Mouse (Mus musculus) stomach, embryonic 14.5 days (tissue): ENCODE data around the gene Prrt1. TPM values are rescaled to one million over a fixed set of nuclear protein-coding genes. Genes with fewer than 3 reads are reported as not detected.

ENCODE experiments used
- ATAC-seq: fragments of 200-750 bp; cut with Nextera tagmentation; 2 replicates; pipeline ENCODE4 v1.8.0; 2017; ENCODE audit warnings: low read depth, moderate TSS enrichment; ENCODE audit not compliant: insufficient number of reproducible peaks, insufficient read depth, low FRiP score
- H3K27ac ChIP-seq: fragments of 300-500 bp; sonication (generic); 2 replicates; pipeline ENCODE4 v1.5.1; 2014; ENCODE audit warnings: mild to moderate bottlenecking, low read length, moderate library complexity, mixed read lengths
- H3K27me3 ChIP-seq: fragments of 300-500 bp; sonication (generic); 2 replicates; pipeline ENCODE4 v1.6.1; 2014; ENCODE audit warnings: low read length, control low read depth, mixed read lengths; ENCODE audit not compliant: control insufficient read depth, insufficient read depth
- H3K36me3 ChIP-seq: fragments of 300-500 bp; sonication (generic); 2 replicates; pipeline ENCODE4 v1.6.1; 2014; ENCODE audit warnings: mild to moderate bottlenecking, control low read depth, low read length, moderate library complexity, mixed read lengths; ENCODE audit not compliant: control insufficient read depth, insufficient read depth
- H3K4me1 ChIP-seq: fragments of 300-500 bp; sonication (generic); 2 replicates; pipeline ENCODE4 v1.6.1; 2014; ENCODE audit warnings: low read length, control low read depth, mixed read lengths; ENCODE audit not compliant: control insufficient read depth, insufficient read depth
- H3K4me2 ChIP-seq: fragments of 300-500 bp; sonication (generic); replicated peaks from 2 replicates; pipeline ENCODE4 v1.6.1; 2014; ENCODE audit warnings: low read depth, low read length, control low read depth
- H3K4me3 ChIP-seq: fragments of 300-500 bp; sonication (generic); 2 replicates; pipeline ENCODE4 v1.5.1; 2014; ENCODE audit warnings: low read depth, low read length, control low read depth
- H3K9ac ChIP-seq: fragments of 300-500 bp; sonication (generic); replicated peaks from 2 replicates; pipeline ENCODE4 v1.6.1; 2014; ENCODE audit warnings: low read depth, mild to moderate bottlenecking, control low read depth, low read length, moderate library complexity, mixed read lengths
- H3K9me3 ChIP-seq: fragments of 300-500 bp; sonication (generic); 2 replicates; pipeline ENCODE4 v1.6.1; 2016; ENCODE audit warnings: low read depth, low read length, control low read depth; ENCODE audit not compliant: control insufficient read depth
- WGBS: fragments of 180-500 bp; shearing (Covaris S2); extraction: QIAGEN DNeasy Blood & Tissue Kit; methylation state at CpG from one replicate; pipeline ENCODE4 v1.1.7; 2014; 5-methylcytosine and 5-hydroxymethylcytosine counted together
- polyA plus RNA-seq: library from polyadenylated mRNA; unstranded; fragments of >200 nt; fragmentation: Nextera tagmentation; extraction: Ambion mirVana; gene quantifications from 2 replicates; pipeline ENCODE4 v1.2.1, GENCODE M21; 2014

The Prrt1 gene
- polyA plus RNA-seq, 1 experiment from 2014 or later, result 0.56 TPM

- no peak for ATAC-seq
- peaks cover 19% of the 10 kb centered on the region; the same call in 1 of the 2 replicates for H3K4me1 ChIP-seq
- H3K36me3 ChIP-seq, result no peaks in the 10 kb centered on the region
- H3K9ac ChIP-seq, result no peak overlapping the region
- H3K27ac ChIP-seq, result no peak overlapping the region
- peaks cover 23% of the 10 kb centered on the region for H3K27me3 ChIP-seq
- H3K9me3 ChIP-seq, result no peaks in the 10 kb centered on the region
- H3K4me2 ChIP-seq, result no peak overlapping the region
- H3K4me3 ChIP-seq, result no peak overlapping the region
- 69% methylated on average over 6 of the region's 6 CpGs for WGBS
Measured at GRCm38 (mm10) chr17:34676093-34676460, 46.7 kb downstream of the Prrt1 start.

- Histone ChIP-seq H3K9me3 (no peaks in the 10 kb centered on the region), H3K4me2 (no peak overlapping the region), H3K27ac (no peak overlapping the region), H3K36me3 (no peaks in the 10 kb centered on the region), H3K4me1 (peaks cover 16% of the 10 kb centered on the region; the same call in 1 of the 2 replicates), H3K27me3 (peaks cover 17% of the 10 kb centered on the region), H3K9ac (no peak overlapping the region), H3K4me3 (no peak overlapping the region)
- ATAC-seq, result no peak
- WGBS, result 61% methylated on average over 12 of the region's 12 CpGs
Measured at GRCm38 (mm10) chr17:34676671-34677070, 47.3 kb downstream of the Prrt1 start.

GRCm38 (mm10) chr17:34680191-34680590, 50.9 kb downstream of the Prrt1 start:
- no peaks in the 10 kb centered on the region for H3K27me3 ChIP-seq
- ATAC-seq, result no peak
- H3K4me2 ChIP-seq, result no peak overlapping the region
- H3K4me3 ChIP-seq, result no peak overlapping the region
- H3K36me3 ChIP-seq, result no peaks in the 10 kb centered on the region
- H3K9ac ChIP-seq, result no peak overlapping the region
- H3K27ac ChIP-seq, result no peak overlapping the region
- H3K9me3 ChIP-seq, result no peaks in the 10 kb centered on the region
- WGBS, result 82% methylated on average over 26 of the region's 26 CpGs
- peaks cover 21% of the 10 kb centered on the region for H3K4me1 ChIP-seq

GRCm38 (mm10) chr17:34680621-34681020, 51.3 kb downstream of the Prrt1 start:
- Histone ChIP-seq H3K4me2 (no peak overlapping the region), H3K9me3 (no peaks in the 10 kb centered on the region), H3K27ac (no peak overlapping the region), H3K27me3 (no peaks in the 10 kb centered on the region), H3K4me3 (no peak overlapping the region), H3K9ac (no peak overlapping the region), H3K4me1 (peaks cover 18% of the 10 kb centered on the region), H3K36me3 (no peaks in the 10 kb centered on the region)
- WGBS, result 80% methylated on average over 4 of the region's 4 CpGs
- ATAC-seq, result no peak

GRCm38 (mm10) chr17:34681132-34681571, 51.8 kb downstream of the Prrt1 start:
- Histone ChIP-seq H3K9me3 (no peaks in the 10 kb centered on the region), H3K4me1 (peaks cover 16% of the 10 kb centered on the region), H3K27me3 (no peaks in the 10 kb centered on the region), H3K27ac (no peak overlapping the region), H3K4me3 (no peak overlapping the region), H3K4me2 (no peak overlapping the region), H3K9ac (no peak overlapping the region), H3K36me3 (no peaks in the 10 kb centered on the region)
- WGBS, result 63% methylated on average over 17 of the region's 17 CpGs
- ATAC-seq, result no peak

- ATAC-seq, result no peak
- 67% methylated on average over 11 of the region's 11 CpGs for WGBS
- no peaks in the 10 kb centered on the region for H3K9me3 ChIP-seq
- H3K4me1 ChIP-seq, result peaks cover 16% of the 10 kb centered on the region
- H3K27ac ChIP-seq, result no peak overlapping the region
- no peak overlapping the region for H3K4me3 ChIP-seq
- H3K27me3 ChIP-seq, result no peaks in the 10 kb centered on the region
- H3K36me3 ChIP-seq, result no peaks in the 10 kb centered on the region
- no peak overlapping the region for H3K4me2 ChIP-seq
- no peak overlapping the region for H3K9ac ChIP-seq
Measured at GRCm38 (mm10) chr17:34681881-34682536, 52.7 kb downstream of the Prrt1 start.

Other genes with a start within 250 kb of the Prrt1 start
- 0.85 and 1.2 TPM in 2 replicates for gene BC051142, start 230.7 kb upstream of the Prrt1 start, polyA plus RNA-seq
- 0.18 TPM in 1 of 2 replicates, not detected in the other for gene Btnl4, start 152.2 kb upstream of the Prrt1 start, polyA plus RNA-seq
- not detected in 2 replicates for gene Btnl6, start 112.2 kb upstream of the Prrt1 start, polyA plus RNA-seq
- 3.9 and 4.7 TPM in 2 replicates for gene Notch4, start 65.3 kb upstream of the Prrt1 start, polyA plus RNA-seq
- 6.1 and 8.0 TPM in 2 replicates for gene Gpsm3, start 39.7 kb upstream of the Prrt1 start, polyA plus RNA-seq
- gene Pbx2, start 38.3 kb upstream of the Prrt1 start, polyA plus RNA-seq, result 13.1 and 15.5 TPM in 2 replicates
- 3.7 and 3.8 TPM in 2 replicates for gene Ager, start 31.7 kb upstream of the Prrt1 start, polyA plus RNA-seq
- gene Rnf5, start 25.8 kb upstream of the Prrt1 start, polyA plus RNA-seq, result 104 and 105 TPM in 2 replicates
- gene Agpat1, start 25.3 kb upstream of the Prrt1 start, polyA plus RNA-seq, result 53.1 and 53.9 TPM in 2 replicates
- 3.8 and 4.2 TPM in 2 replicates for gene Egfl8, start 13.6 kb upstream of the Prrt1 start, polyA plus RNA-seq
- gene Ppt2, start 1.0 kb upstream of the Prrt1 start, polyA plus RNA-seq, result 31.2 and 31.8 TPM in 2 replicates
- gene Fkbpl, start 15.2 kb downstream of the Prrt1 start, polyA plus RNA-seq, result 11.9 and 12.0 TPM in 2 replicates
- gene Atf6b, start 17.6 kb downstream of the Prrt1 start, polyA plus RNA-seq, result 56.5 and 58.3 TPM in 2 replicates
- 1.1 TPM in 2 replicates for gene Tnxb, start 41.0 kb downstream of the Prrt1 start, polyA plus RNA-seq
- 0.07 TPM in 1 of 2 replicates, not detected in the other for gene C4b, start 114.3 kb downstream of the Prrt1 start, polyA plus RNA-seq
- gene Cyp21a1, start 175.0 kb downstream of the Prrt1 start, polyA plus RNA-seq, result not detected in 2 replicates
- 22.3 and 27.3 TPM in 2 replicates for gene Stk19, start 207.4 kb downstream of the Prrt1 start, polyA plus RNA-seq
- 52.9 and 56.4 TPM in 2 replicates for gene Dxo, start 207.5 kb downstream of the Prrt1 start, polyA plus RNA-seq
- gene Skiv2l, start 220.7 kb downstream of the Prrt1 start, polyA plus RNA-seq, result 37.7 and 39.5 TPM in 2 replicates
- gene Nelfe, start 220.9 kb downstream of the Prrt1 start, polyA plus RNA-seq, result 101 and 114 TPM in 2 replicates
- 6.7 and 9.4 TPM in 2 replicates for gene Cfb, start 233.0 kb downstream of the Prrt1 start, polyA plus RNA-seq
- gene Zbtb12, start 249.9 kb downstream of the Prrt1 start, polyA plus RNA-seq, result 0.87 and 1.2 TPM in 2 replicates